Mouse (Mus musculus) forebrain, postnatal 0 days (tissue): ENCODE measurements at regions not wholly inside any gene's neighbourhood (a gene's known extent, or its start where the extent isn't known, plus 50 kb on each side); places are given as distances from the start of the nearest gene placed in this dataset.
A peak's percentile ranks its signal among the peaks of the same experiment; 100 is the strongest.

Experiments used
- ATAC-seq: fragments of 200-750 bp; cut with Nextera tagmentation; 2 replicates; pipeline ENCODE4 v1.8.0; 2017; ENCODE audit warnings: mild to moderate bottlenecking, moderate library complexity
- DNase-seq: peaks from one replicate; pipeline ENCODE4 v3.0.0-alpha.2; 2015
- H3K27ac ChIP-seq: fragments of 300-500 bp; sonication (generic); 2 replicates; pipeline ENCODE4 v1.5.1; 2014; ENCODE audit warnings: low read depth, mild to moderate bottlenecking, antibody characterized with exemption, low read length, moderate library complexity, mixed read lengths
- H3K27me3 ChIP-seq: fragments of 300-500 bp; sonication (generic); 2 replicates; pipeline ENCODE4 v1.6.1; 2014; ENCODE audit warnings: mild to moderate bottlenecking, low read length, mixed read lengths; ENCODE audit not compliant: insufficient read depth
- H3K36me3 ChIP-seq: fragments of 300-500 bp; sonication (generic); 2 replicates; pipeline ENCODE4 v1.6.1; 2014; ENCODE audit warnings: mild to moderate bottlenecking, moderate library complexity; ENCODE audit not compliant: insufficient read depth
- H3K4me1 ChIP-seq: fragments of 300-500 bp; sonication (generic); 2 replicates; pipeline ENCODE4 v1.6.1; 2014; ENCODE audit warnings: antibody characterized with exemption; ENCODE audit not compliant: insufficient read depth
- H3K4me2 ChIP-seq: fragments of 300-500 bp; sonication (generic); 2 replicates; pipeline ENCODE4 v1.6.1; 2014; ENCODE audit warnings: low read depth, mild to moderate bottlenecking, moderate library complexity
- H3K4me3 ChIP-seq: fragments of 300-500 bp; sonication (generic); 2 replicates; pipeline ENCODE4 v1.5.1; 2014; ENCODE audit warnings: low read depth, low read length, mixed read lengths
- H3K9ac ChIP-seq: fragments of 300-500 bp; sonication (generic); 2 replicates; pipeline ENCODE4 v1.6.1; 2014; ENCODE audit warnings: mild to moderate bottlenecking
- H3K9me3 ChIP-seq: fragments of 300-500 bp; sonication (generic); 2 replicates; pipeline ENCODE4 v1.6.1; 2016; ENCODE audit warnings: low read length
- CTCF ChIP-seq: sonication (generic); IDR thresholded peaks from 2 replicates; pipeline ENCODE4 v1.5.1; 2016; ENCODE audit warnings: antibody characterized with exemption, control low read depth, low read depth
- WGBS: fragments of 180-500 bp; shearing (Covaris S2); extraction: QIAGEN DNeasy Blood & Tissue Kit; methylation state at CpG from one replicate; pipeline ENCODE4 v1.1.7; 2014; 5-methylcytosine and 5-hydroxymethylcytosine counted together

- H3K9ac ChIP-seq, result no peak overlapping the region
- ATAC-seq, result no peak
Measured at GRCm38 (mm10) chr14:111553891-111554290, 121.0 kb upstream of the Slitrk5 start.

GRCm38 (mm10) chr14:111569331-111569839 lies 105.5 kb upstream of the Slitrk5 start:
- Histone ChIP-seq H3K4me1 (no peaks in the 10 kb centered on the region), H3K9ac (no peak overlapping the region), H3K27ac (no peak overlapping the region), H3K36me3 (no peaks in the 10 kb centered on the region), H3K4me2 (no peak overlapping the region), H3K4me3 (no peak overlapping the region), H3K27me3 (no peaks in the 10 kb centered on the region), H3K9me3 (no peaks in the 10 kb centered on the region)
- ATAC-seq (no peak), DNase-seq (no peak)
- no peak for TF ChIP-seq CTCF

More at GRCm38 (mm10) chr14:111553891-111554290, 121.0 kb upstream of the Slitrk5 start:
- DNase-seq, result no peak
- no peak overlapping the region for H3K4me3 ChIP-seq
- H3K9me3 ChIP-seq, result no peaks in the 10 kb centered on the region
- H3K4me1 ChIP-seq, result no peaks in the 10 kb centered on the region
- TF ChIP-seq CTCF, result no peak
- whole genome bisulfite sequencing, result 89% methylated on average over 4 of the region's 4 CpGs
- no peak overlapping the region for H3K4me2 ChIP-seq
- no peaks in the 10 kb centered on the region for H3K27me3 ChIP-seq
- H3K27ac ChIP-seq, result no peak overlapping the region
- no peaks in the 10 kb centered on the region for H3K36me3 ChIP-seq

GRCm38 (mm10) chr14:111577470-111577869 lies 97.4 kb upstream of the Slitrk5 start:
- H3K9ac ChIP-seq, result no peak overlapping the region
- no peak overlapping the region for H3K4me3 ChIP-seq
- no peak for TF ChIP-seq CTCF
- H3K27ac ChIP-seq, result no peak overlapping the region
- DNase-seq (no peak), ATAC-seq (no peak)
- H3K36me3 ChIP-seq, result no peaks in the 10 kb centered on the region
- no peaks in the 10 kb centered on the region for H3K4me1 ChIP-seq
- no peaks in the 10 kb centered on the region for H3K27me3 ChIP-seq
- no peak overlapping the region for H3K4me2 ChIP-seq
- no peaks in the 10 kb centered on the region for H3K9me3 ChIP-seq

DNA sequence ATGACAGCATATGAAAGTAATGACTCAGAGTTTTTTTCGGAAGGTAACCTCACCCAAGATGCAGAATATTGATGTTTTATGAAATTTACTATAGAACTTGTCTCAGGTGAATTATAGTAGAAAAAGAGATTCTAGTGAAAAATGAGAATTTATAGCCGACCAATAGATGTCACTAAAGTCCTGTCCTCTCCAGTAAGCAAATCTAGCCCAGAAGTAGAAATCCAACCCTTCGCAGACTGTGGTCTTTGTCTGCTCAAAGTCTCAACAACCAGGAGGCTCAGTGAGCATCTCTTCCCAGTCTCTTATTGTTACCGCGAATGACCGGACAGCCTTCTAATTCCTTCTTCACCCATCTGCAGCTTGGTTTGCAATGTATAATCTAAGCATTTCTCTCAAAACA lies 91.8 kb upstream of the Slitrk5 start:
- Histone ChIP-seq H3K27ac (no peak overlapping the region), H3K9ac (no peak overlapping the region), H3K9me3 (no peaks in the 10 kb centered on the region), H3K4me2 (no peak overlapping the region), H3K4me1 (no peaks in the 10 kb centered on the region), H3K4me3 (no peak overlapping the region), H3K36me3 (no peaks in the 10 kb centered on the region), H3K27me3 (no peaks in the 10 kb centered on the region)
- TF ChIP-seq CTCF, result peak; percentile 49
- DNase-seq, result peak; percentile 47
- peak; percentile 43; the same call in 1 of the 2 replicates for ATAC-seq
- 71% methylated on average over 6 of the region's 6 CpGs for WGBS

DNA sequence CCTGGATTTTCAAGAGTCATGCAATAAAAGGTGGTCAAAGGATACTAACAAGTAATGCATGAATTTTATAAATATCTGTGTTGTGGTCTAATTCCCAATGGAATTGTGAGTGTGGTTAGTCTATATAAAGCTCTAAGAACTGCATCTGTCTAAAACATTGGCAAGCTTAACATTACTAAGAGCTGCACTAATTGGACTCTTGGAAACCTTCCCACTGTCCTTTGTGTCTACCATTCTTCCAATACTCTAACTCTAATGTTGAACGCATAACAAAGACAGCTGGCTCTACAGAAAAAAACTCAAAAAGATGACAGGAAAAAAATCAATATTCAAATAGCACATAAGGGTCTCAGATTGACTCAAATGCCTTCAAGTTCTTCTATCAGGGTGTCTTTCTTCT lies 58.1 kb upstream of the Slitrk5 start:
- Histone ChIP-seq H3K27me3 (no peaks in the 10 kb centered on the region), H3K9ac (no peak overlapping the region), H3K27ac (no peak overlapping the region), H3K4me3 (no peak overlapping the region), H3K4me2 (no peak overlapping the region), H3K36me3 (no peaks in the 10 kb centered on the region), H3K9me3 (no peaks in the 10 kb centered on the region), H3K4me1 (no peaks in the 10 kb centered on the region)
- TF ChIP-seq CTCF, result no peak
- DNase-seq (no peak), ATAC-seq (no peak)
- 43% methylated on average over 1 of the region's 1 CpGs for WGBS

DNA sequence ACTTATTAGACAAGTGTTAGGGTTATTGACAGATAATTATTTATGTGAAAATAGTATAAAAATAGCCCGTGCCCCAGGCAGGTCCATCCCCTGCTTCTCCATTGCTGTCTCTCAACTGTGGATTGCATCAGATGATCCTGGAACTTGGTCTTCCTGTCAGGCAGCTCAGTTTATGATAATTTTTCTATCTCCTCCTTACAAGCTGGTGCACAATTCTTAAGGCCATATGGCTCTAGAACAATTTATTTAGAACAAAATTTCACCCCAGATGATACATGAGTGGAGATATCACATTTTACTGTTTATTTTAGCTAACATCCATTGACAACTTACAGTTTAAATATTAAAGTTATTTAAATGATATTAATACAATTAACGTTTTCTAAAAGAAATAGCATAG lies 54.1 kb upstream of the Slitrk5 start:
- no peaks in the 10 kb centered on the region for H3K9me3 ChIP-seq
- WGBS, result 69% methylated on average over 2 of the region's 2 CpGs
- no peaks in the 10 kb centered on the region for H3K36me3 ChIP-seq
- H3K4me2 ChIP-seq, result no peak overlapping the region
- H3K27ac ChIP-seq, result no peak overlapping the region
- H3K4me1 ChIP-seq, result no peaks in the 10 kb centered on the region
- no peak overlapping the region for H3K9ac ChIP-seq
- no peak for DNase-seq
- no peak for TF ChIP-seq CTCF
- H3K4me3 ChIP-seq, result no peak overlapping the region
- H3K27me3 ChIP-seq, result no peaks in the 10 kb centered on the region
- ATAC-seq, result no peak; the same call in 1 of the 2 replicates
